Mouse (Mus musculus) right cerebral cortex, postnatal 36 days (tissue): ENCODE data around the gene Pkp1.
A peak's percentile ranks its signal among the peaks of the same experiment; 100 is the strongest.

Experiments used
- DNase-seq, 2 experiments: peaks; one replicate each; pipeline ENCODE4 v3.0.0; 2022; ENCODE audit warnings: low spot score in 2 of 2, mixed read lengths in 1 of 2

Pkp1 gene

DNA sequence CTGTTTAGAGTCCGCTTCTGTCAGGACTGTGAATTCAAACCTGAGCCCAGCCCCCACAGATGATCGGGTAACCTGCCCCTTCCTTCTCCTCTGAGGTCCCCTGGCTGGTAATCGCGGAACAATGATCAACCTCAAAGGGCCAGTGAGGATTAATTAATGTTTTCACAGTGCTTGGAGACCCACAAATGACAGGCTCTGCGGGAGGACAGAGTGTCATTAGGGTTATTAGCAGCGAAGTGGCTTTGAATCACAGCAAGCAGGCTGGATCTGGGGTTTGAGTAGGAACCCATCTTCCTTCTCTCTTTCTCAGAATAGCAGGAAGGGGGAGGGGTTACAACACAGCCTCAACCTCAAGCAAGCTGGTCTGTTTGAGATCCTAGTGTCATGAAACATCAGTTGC is 9.6 kb downstream of the Pkp1 start:
- DNase-seq, result no peak

DNA sequence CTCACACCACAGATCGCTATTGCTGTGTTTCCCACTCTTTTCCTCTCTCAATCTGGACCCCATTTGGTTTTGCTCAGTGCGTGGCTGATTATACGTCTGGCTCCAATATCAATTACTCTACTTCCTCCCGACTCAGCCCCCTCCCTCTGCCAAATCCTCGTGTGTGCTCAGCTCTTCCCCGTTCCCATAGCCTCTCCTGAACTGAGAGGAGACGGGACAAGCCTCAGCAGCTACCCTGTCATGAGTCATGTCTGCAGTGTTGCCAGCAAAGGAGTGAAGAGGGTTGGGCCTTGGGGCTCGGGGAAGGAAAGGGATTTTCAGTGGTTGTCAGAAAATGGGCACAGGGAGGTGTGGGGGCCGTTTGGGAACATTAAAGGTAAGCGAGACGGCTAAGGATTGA is 12.3 kb downstream of the Pkp1 start:
- DNase-seq, result no peak

DNA sequence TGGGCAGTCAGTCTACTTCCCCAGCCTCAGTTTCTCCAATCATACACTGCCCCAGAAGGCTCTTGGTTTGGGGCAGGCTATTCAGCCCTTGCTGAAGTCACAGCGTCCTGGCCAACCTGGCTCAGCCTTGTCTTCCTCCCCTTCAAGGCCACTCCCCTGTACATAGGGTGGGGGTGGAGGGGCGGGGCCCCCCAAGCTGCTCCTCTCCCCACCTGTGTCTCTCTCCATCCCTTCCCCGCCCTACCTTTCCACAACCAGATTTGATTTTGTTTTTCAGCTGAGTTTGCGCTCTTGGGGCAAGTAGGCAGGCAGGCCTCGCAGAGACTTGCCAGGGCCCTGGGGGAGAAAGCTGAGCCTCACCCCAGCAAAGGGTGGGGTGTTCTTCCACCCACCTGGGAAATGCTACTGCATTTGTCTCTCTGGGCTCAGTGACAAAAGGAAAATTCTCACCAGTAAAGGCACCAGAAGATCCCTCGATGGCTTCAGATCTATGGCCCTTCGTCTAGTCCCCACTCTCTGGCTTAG is 19.0 kb downstream of the Pkp1 start:
- no peak for DNase-seq

DNA sequence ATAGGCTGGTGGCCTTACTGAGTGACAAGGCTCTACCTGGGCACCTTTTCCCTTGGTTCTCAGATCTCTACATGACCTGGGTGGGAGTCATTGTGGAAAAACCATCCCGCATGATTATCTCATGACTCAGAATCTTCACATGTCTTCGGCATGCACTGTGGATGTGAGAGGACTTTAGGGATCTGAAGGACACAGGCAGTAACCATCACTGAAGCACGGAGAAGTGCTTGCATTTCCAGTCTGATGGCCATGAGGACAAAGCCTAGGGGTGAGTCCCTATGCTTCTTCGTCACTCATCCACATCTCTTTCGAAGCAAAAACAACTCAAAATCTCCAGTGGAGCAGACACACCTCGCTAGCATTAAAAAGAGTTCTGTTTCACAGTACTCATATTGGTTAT is 19.7 kb downstream of the Pkp1 start:
- no peak for DNase-seq

DNA sequence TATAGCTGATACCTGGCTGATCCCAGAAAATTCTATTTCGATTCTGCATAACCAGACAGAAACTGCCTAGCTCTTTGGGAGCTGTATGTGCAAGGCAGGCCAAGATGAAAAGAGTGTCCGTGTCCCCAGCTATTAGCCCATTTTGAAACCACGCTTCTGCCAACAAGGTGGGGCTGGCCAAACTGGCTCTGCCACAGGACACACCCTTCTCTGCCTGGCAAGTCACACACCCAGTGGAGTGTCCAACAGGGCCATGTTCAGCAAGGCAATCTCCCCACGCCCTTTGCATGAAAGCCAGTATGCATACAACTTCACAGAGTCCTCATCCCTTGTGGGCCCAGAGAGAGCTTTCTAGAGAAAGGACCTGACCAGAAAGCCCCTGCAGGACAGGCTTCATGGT is 23.6 kb downstream of the Pkp1 start:
- no peak for DNase-seq

DNA sequence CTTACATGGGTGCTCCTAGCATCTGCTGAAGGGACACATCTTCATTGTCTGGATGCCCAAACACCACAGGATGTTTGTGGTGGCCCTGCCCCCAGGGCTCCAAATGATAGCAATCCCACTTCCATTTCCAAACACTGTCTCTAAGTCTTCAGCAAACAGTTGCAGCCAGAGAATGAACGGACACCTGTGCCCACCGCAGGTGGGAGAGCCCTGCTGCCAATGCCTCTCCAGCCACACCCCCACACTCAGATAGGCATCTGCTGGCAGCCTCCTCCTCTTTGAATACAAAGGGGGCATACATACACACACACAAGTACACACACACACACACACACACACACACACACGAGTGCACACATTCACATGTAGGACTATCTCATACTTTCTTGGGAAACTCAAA is 25.6 kb downstream of the Pkp1 start:
- DNase-seq, result no peak

DNA sequence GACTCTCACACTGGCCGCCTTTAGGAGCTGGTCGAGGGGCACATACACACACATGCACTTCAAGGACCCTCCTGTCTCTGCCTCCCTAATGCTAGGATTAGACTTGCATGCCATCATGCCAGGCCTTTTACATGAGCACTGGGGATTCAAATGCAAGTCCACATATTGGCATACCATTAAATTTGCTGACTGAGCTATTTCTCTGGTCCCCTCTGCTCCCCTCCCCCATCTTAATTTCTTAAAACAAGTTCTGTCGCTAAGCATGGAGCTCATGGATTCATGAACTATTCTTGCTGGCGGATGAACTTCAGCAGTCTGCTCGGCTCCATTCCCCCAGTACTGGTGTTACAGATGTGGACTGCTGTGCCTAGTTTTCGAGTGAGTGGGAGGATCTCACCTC is 26.2 kb downstream of the Pkp1 start:
- DNase-seq, result no peak

DNA sequence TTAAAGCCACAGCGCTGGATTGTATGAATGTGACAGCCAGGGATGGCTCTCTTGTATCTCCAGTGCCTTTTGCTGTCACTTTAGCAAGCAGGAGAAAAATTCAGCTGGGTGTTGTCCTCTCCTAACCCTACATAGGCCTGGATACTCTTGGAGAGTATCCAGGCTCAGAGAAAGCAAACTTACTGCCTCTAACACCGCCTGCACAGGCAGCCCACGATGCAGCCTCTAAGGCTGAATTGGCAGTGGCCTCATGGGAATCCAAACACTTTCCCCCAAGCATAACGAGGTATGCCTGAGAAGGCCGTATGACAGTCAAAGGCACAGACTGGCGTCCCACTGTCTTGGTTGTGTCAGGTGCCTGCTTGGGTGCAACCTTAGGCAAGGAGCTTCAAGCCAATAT is 26.8 kb downstream of the Pkp1 start:
- DNase-seq, result peak; percentile 13 to 42

DNA sequence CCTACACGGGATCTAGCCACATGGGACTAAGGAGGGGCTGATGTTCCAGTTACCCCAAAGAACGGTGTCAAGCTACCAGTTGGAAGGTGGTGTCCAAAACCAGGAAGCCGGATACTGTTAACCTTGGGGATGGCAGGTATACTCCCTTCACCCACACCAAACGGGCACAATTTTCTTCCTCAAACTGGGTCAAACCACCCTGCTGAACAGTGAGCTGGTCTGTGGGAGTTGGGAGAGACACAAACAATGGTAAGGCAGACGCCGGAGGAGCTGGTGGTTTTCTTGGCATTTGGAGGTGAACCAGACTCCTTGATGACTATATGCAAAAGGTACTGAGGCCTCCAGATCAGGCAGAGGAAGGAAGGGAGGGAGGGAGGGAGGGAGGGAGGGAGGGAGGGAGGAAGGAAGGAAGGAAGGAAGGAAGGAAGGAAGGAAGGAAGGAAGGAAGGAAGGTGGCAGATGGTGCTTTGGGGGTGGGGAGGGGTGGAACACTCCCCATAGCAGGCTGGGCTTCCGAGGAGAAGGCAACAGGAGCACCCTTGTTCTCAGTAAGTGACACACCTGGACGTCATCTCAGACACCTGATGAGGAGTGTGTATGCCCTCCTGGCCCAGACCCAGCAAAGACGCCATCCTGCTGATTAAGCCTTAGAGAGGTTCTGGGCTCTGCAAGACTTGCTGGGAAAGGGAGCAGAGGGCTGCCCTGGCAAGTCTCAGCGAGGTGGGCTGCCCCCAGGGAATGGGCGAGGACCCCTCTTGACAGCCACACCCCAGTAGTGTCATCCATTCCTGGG is 27.4 kb downstream of the Pkp1 start:
- peak in 1 of 2 experiments; percentile 20 for DNase-seq

DNA sequence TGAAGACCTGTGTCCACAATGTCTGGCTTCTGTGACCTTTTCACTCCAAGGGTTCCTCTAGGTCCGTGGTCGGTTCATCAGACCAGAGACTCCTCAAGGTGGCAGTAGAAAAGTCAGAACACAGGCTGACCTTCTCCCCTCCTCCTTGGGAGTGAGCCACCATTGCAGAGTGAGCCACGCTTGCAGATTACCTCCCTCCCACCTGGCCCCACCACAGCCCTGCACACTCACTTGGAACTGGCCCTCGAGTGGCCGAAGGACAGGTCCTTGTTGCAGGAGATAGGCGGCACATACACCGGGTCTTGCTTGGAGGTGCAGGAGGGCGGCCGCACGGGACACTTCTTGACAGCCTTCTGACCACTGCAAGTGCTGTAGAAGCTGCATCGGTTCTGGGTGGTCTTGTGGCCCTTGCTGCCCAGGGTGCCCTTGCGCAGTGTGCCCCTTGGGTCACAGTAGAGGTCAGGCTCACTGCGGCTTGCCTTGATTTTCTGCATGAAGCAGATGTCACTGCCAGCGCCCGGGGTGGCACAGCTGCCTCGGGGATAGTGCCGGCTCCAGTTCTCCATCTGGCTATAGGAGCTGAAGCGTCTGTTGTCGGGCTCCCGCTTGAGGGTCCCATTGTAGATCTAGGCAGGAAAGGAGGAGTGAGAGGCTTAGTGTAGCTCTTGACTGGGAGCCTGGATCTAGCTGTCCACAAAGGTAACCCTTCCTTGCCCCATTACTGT is 29.4 kb downstream of the Pkp1 start:
- DNase-seq, result no peak

DNA sequence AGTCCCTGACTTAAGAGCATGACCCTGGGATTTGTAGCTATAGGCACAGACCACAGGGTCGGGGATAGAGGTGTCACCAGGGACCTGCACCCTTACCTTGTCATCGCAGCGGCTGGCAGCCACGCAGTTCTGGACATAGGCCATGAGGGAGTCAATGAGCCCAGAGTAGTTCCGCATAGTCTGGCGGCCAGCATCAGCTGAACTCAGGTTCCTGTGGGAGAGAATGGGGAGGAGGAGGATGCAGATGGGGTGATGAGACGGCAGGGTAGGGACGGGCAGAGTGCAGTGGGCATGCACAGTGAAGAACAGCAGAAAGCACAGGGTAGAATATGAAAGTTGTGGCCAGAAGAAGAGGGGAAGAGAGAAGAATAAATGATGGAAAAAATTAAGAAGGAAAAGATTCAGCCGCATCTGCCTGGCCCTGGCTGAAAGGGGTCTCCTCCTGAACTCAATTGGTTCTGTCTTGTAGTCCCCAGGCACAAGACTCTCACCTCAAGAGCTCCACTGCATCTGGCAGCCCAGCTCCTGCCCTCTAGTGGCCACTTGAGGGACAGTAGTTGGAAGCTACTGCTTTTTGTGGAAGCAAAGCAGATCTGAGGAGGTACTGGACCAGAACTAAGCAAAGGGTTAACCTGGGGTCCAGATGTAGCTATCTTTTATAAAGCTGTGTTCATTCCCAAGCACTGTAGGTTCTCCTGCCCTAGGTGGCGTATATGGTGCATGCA is 36.5 kb downstream of the Pkp1 start:
- DNase-seq, result peak; percentile 24 to 32

DNA sequence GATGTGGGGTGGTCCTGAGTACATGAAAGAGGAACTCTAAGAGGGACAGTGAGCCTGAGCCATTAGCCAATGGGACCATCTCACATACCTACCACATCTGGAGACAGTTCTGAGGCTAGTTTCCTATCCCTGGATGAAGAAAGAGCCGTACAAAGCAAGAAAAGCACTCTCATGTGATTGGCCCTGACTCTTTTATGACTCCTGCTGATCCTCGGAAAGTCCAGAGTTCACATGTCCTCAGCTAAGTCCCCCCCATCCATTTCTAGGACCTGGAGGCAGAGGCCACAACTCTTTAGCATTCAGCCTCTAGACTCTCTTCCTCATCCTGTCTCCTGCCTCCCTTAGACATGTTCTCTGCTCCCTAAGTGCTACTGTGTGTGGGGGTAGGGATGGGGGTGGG is 41.8 kb downstream of the Pkp1 start:
- no peak for DNase-seq

DNA sequence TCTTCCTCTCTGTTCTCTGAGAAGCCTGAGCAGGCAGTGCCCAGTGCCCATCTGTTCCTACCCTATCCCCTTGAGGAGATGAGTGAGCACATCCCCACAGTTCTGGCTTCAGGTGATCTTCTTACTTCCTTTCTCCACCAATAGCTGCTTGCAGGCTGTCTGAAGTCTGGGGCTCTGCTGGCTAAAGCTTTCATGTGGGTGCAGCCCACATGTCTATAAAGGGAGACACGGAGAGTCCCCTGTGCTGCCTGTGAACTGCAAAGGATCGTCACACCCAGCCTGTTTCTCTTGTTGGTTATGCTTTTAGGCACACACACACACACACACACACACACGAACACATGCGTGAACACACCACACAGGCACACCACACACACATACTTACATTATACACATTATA is 46.0 kb downstream of the Pkp1 start:
- DNase-seq, result peak; percentile 17 to 41

DNA sequence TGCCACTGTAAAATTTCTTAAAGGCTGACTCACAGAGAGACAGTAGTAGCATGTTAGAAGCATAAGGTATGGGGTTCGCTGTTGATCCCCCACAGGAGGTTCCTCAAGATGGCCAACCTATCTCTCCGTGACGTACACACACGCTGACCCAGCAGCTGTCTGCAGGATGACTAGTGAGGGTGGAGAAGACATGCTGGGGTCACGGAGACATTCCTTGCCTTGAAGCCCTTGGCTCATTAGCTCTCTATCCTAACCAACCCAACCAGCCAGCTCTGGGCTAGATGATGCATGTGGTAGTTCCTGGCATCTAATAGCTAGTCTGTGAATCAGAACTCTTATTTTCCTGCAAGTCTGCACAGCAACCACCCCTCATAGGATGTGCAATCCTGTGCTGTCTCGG is 50.4 kb downstream of the Pkp1 start:
- no peak for DNase-seq

DNA sequence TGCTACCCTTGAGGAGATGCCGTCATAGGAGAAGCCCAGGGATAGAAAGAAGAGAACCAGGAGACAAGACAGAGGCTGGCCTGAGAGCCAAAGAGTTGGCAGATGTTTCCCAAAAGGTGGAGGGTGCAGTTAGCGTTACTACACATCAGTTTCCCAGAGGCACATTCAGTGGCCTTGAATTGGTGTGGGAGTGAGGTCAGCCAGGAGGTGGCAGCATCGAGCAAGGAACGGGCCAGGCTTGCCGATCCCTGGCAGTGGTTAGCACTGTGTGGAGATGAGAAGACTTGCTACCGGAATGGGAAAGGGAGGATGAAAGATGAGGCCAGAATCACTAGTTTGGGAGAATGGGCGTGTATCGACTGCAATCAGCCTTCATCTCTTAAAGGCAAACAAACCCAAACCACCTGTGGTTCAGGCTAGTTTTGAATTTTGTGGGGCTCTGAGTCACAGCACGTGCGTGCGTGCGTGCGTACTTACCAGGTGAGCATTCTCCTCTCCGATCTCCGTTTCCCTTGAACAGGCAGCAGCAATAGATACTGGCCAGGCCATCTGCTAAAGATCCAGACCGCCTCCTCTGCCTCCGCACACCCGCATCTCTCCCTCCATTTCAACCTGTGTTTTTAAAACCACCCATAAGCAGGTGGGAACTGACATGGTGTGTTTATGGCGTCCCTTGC is 53.4 kb downstream of the Pkp1 start:
- DNase-seq, result peak; percentile 70 to 75

DNA sequence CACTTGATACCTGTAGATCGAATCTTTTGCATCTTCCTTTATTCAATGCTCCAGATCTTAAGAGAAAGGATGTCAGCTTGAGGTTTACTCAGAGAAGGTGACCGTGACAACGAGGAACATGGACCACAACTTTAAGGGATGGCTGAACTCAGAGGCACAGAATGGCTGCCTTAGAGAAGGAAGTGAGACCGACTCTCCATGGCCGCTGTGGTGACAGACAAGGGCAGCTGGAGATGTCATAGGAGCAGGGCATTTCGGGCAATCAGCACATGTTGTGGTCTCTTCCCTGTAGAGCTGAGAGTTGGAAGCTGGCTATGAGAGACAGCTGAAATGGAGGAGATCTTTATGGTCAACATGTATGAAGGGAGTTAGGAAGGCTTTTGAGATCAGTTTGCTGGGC is 54.2 kb downstream of the Pkp1 start:
- DNase-seq, result no peak

DNA sequence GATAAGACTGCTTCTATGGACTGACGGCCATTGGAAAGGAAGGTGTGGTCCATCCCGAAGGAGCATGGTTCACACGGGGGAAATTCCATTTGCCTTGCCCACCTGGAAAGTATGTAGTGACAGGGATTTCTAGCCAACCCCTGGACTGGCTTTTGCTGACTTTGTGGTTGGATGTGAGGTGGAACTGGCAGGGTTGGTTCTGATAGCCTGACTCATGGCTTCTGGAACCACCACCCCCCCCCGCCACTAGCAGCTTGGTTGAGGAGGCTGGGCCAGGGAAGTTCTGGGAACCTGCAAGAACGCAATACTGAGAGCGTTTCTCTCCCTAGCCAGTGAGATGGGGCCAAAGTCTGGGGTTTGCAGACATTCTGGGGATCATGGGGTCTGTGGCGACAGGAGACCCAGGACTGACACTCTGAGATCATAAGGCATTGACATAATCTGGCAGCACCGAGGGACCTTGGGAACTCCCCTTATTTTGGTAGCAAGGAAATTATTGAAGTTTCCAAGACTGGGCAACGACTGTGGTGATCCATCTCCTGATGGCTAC is 55.1 kb downstream of the Pkp1 start:
- no peak for DNase-seq

DNA sequence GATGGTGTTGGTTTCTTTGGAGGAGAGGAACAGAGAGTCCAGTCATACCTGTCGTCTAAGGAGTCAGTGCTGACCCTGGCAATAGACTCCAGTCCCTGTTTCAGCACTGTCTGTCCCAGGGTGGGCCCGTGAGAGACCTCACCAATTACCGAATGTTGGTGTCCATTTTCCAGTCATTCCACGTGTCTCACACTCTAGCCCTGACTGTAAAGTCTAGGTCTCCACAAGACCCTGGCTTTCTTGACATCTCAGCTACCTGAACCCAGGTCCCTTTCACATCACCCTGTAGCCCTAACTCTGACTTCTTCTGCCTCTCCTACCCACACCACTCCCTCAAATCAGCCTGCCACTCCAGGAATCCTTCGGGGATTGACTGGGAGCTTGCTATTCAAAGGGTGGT is 56.4 kb downstream of the Pkp1 start:
- DNase-seq, result no peak

DNA sequence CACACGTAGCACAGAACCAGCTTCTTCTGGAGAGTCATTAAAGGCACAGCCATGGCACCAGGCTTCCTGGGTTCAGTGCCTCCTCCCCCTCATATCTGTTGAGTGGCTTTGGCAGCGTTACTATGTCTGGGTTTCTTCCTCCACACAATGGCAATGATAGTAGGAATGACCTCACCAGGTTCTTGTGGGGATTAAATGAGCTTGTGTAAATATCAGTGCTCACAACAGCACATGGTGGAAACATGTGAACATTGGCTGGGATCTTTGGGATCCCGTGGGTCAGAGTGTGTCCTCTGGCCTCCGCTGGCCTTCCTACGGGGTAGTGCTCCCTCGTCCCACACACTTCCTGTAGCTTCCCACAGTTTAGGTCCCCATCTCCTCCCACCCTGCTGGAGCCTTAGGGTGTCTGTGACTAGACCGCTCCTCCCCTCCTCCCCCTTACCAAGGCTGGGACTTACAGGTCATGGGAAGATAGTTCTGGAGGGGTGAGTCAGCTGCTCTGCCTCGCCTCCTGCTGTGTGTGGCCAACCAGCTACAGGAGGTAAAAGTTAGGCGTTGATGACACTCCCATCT is 56.9 kb downstream of the Pkp1 start:
- DNase-seq, result no peak

DNA sequence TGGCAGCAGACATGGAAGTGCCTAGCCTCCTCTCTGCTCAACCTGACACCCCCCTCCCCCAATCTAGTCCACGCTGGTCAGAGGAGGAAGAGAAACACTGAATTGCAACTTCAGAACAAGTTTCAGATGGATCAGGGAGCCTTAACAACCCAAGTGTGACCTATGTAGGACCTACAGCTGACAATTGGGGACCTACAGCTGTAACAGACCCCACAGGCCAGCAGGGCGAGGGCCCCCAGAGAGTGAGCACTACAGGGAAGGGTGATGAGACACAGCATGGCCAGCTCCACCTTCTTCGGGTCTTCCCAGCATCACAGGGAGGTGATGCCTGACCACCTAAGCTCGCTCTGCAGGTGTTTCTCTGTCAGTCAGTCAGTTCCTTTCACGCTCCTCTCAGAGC is 57.9 kb downstream of the Pkp1 start:
- DNase-seq, result no peak

DNA sequence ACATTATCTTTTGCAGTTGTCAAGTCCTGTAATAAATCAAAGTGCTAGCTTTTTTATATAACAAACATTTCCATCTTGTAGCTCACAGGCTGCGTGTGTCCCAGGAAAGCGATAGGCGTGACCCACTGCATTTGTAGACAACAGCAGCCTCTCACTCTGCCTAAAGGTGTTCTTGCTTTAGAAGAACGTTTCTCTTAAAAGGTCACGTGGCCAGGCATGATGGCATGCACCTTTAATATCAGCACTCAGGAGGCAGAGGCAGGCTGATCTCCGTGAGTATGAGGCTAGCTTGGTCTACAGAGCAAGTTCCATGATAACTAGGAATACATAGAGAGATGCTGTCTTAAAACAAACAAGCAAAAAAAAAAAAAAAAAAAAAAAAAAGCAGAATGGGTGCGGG is 60.5 kb downstream of the Pkp1 start:
- DNase-seq, result no peak
